Mouse (Mus musculus): ENCODE measurements around the gene Cabp2. TPM values are rescaled to one million over a fixed set of nuclear protein-coding genes. Genes with fewer than 3 reads are reported as not detected.

The Cabp2 gene
- polyA plus RNA-seq, 1 experiment from 2014 or later = not detected

- ATAC-seq (ENCODE audit: low read depth) = no peak
- H3K4me2 ChIP-seq = peak overlapping the region; percentile 85; the same call in 1 of the 2 replicates
- peaks cover 62% of the 10 kb centered on the region for H3K4me1 ChIP-seq (replicated peaks)
- H3K27ac ChIP-seq (replicated peaks) = no peak overlapping the region
- H3K4me3 ChIP-seq = no peak overlapping the region
- WGBS = 93% methylated on average over 13 of the region's 13 CpGs
- peak overlapping the region; percentile 70; the same call in 1 of the 2 replicates for H3K9ac ChIP-seq
- H3K27me3 ChIP-seq = peaks cover 15% of the 10 kb centered on the region
- H3K36me3 ChIP-seq = 0 out of 2 replicates have a peak, but pooled peaks cover 3% of the 10 kb centered on the region
- no peaks in the 10 kb centered on the region for H3K9me3 ChIP-seq
Measured at GRCm38 (mm10) chr19:4098426-4098825, 17.0 kb downstream of the Cabp2 start.

GRCm38 (mm10) chr19:4099056-4099455 is 17.7 kb downstream of the Cabp2 start:
- Histone ChIP-seq H3K4me2 (peak overlapping the region; percentile 85), H3K36me3 (0 out of 2 replicates have a peak, but pooled peaks cover 4% of the 10 kb centered on the region), H3K27ac (replicated peaks) (no peak overlapping the region), H3K4me1 (replicated peaks) (peaks cover 62% of the 10 kb centered on the region), H3K9me3 (no peaks in the 10 kb centered on the region), H3K9ac (0 out of 2 replicates have a peak overlapping the region, but pooled peaks have one; percentile 80), H3K4me3 (no peak overlapping the region), H3K27me3 (peaks cover 16% of the 10 kb centered on the region)
- WGBS = 16% methylated on average over 9 of the region's 9 CpGs
- ATAC-seq (ENCODE audit: low read depth) = no peak

GRCm38 (mm10) chr19:4099837-4100717 is 18.7 kb downstream of the Cabp2 start, which contains the start of gene Pitpnm1:
Pitpnm1 (plus strand) TSS chr19:4099998.
- Histone ChIP-seq H3K4me1 (replicated peaks) (peaks cover 69% of the 10 kb centered on the region), H3K27me3 (peaks cover 16% of the 10 kb centered on the region), H3K4me3 (peak within 1 kb of the TSS; percentile 60), H3K4me2 (peak within 1 kb of the TSS; percentile 85), H3K9me3 (no peaks in the 10 kb centered on the region), H3K27ac (replicated peaks) (peak within 1 kb of the TSS; percentile 78), H3K36me3 (peaks cover 7% of the 10 kb centered on the region; the same call in 1 of the 2 replicates), H3K9ac (peak within 1 kb of the TSS; percentile 80)
- ATAC-seq (ENCODE audit: low read depth) = no peak
- 1% methylated on average over 49 of the region's 53 CpGs for WGBS

GRCm38 (mm10) chr19:4100718-4101261 is 19.4 kb downstream of the Cabp2 start:
- Histone ChIP-seq H3K36me3 (peaks cover 14% of the 10 kb centered on the region), H3K4me1 (replicated peaks) (peaks cover 69% of the 10 kb centered on the region)
- ATAC-seq (ENCODE audit: low read depth) = 0 out of 2 replicates have a peak, but pooled peaks have one; percentile 3

GRCm38 (mm10) chr19:4101466-4101865 is 20.1 kb downstream of the Cabp2 start:
- Histone ChIP-seq H3K9me3 (no peaks in the 10 kb centered on the region), H3K36me3 (peaks cover 14% of the 10 kb centered on the region), H3K9ac (peak overlapping the region; percentile 80), H3K27ac (replicated peaks) (peak overlapping the region; percentile 78; the same call in 1 of the 2 replicates), H3K4me1 (replicated peaks) (peaks cover 63% of the 10 kb centered on the region), H3K4me3 (peak overlapping the region; percentile 60), H3K27me3 (peaks cover 16% of the 10 kb centered on the region), H3K4me2 (peak overlapping the region; percentile 85)
- ATAC-seq (ENCODE audit: low read depth) = no peak
- WGBS = 60% methylated on average over 6 of the region's 6 CpGs

More at GRCm38 (mm10) chr19:4100718-4101261, 19.4 kb downstream of the Cabp2 start:
- no peaks in the 10 kb centered on the region for H3K9me3 ChIP-seq
- H3K27ac ChIP-seq (replicated peaks) = peak overlapping the region; percentile 78
- peak overlapping the region; percentile 85 for H3K4me2 ChIP-seq
- peak overlapping the region; percentile 60 for H3K4me3 ChIP-seq
- H3K9ac ChIP-seq = peak overlapping the region; percentile 80
- H3K27me3 ChIP-seq = peaks cover 16% of the 10 kb centered on the region
- under 1% methylated on average over 52 of the region's 52 CpGs for WGBS

- H3K4me1 ChIP-seq (replicated peaks) = peaks cover 62% of the 10 kb centered on the region
- H3K27ac ChIP-seq (replicated peaks) = no peak overlapping the region
- no peak for ATAC-seq (ENCODE audit: low read depth)
- H3K4me2 ChIP-seq = peak overlapping the region; percentile 85
- H3K9me3 ChIP-seq = no peaks in the 10 kb centered on the region
- peak overlapping the region; percentile 60 for H3K4me3 ChIP-seq
- no peak overlapping the region for H3K9ac ChIP-seq
- WGBS = 88% methylated on average over 2 of the region's 2 CpGs
- H3K36me3 ChIP-seq = peaks cover 20% of the 10 kb centered on the region
- H3K27me3 ChIP-seq = peaks cover 16% of the 10 kb centered on the region
Measured at GRCm38 (mm10) chr19:4102049-4102448, 20.7 kb downstream of the Cabp2 start.

- 95% methylated on average over 12 of the region's 12 CpGs for WGBS
- H3K9ac ChIP-seq = no peak overlapping the region
Measured at GRCm38 (mm10) chr19:4102626-4103025, 21.2 kb downstream of the Cabp2 start.

GRCm38 (mm10) chr19:4103294-4103693 is 21.9 kb downstream of the Cabp2 start:
- H3K4me1 ChIP-seq (replicated peaks) = peaks cover 52% of the 10 kb centered on the region
- 92% methylated on average over 18 of the region's 18 CpGs for WGBS
- H3K36me3 ChIP-seq = peaks cover 31% of the 10 kb centered on the region
- no peak for ATAC-seq (ENCODE audit: low read depth)
- H3K27ac ChIP-seq (replicated peaks) = no peak overlapping the region
- no peak overlapping the region for H3K4me3 ChIP-seq
- H3K27me3 ChIP-seq = peaks cover 16% of the 10 kb centered on the region
- no peak overlapping the region for H3K4me2 ChIP-seq
- H3K9me3 ChIP-seq = no peaks in the 10 kb centered on the region
- no peak overlapping the region for H3K9ac ChIP-seq

More at GRCm38 (mm10) chr19:4102626-4103025, 21.2 kb downstream of the Cabp2 start:
- H3K4me1 ChIP-seq (replicated peaks) = peaks cover 58% of the 10 kb centered on the region
- H3K36me3 ChIP-seq = peaks cover 25% of the 10 kb centered on the region
- no peak overlapping the region for H3K27ac ChIP-seq (replicated peaks)
- H3K27me3 ChIP-seq = peaks cover 16% of the 10 kb centered on the region
- no peaks in the 10 kb centered on the region for H3K9me3 ChIP-seq
- H3K4me2 ChIP-seq = no peak overlapping the region
- H3K4me3 ChIP-seq = no peak overlapping the region
- ATAC-seq (ENCODE audit: low read depth) = no peak

GRCm38 (mm10) chr19:4103792-4104191 is 22.4 kb downstream of the Cabp2 start:
- H3K4me1 ChIP-seq (replicated peaks) = peaks cover 47% of the 10 kb centered on the region
- no peak for ATAC-seq (ENCODE audit: low read depth)
- no peak overlapping the region for H3K9ac ChIP-seq
- H3K27me3 ChIP-seq = peaks cover 16% of the 10 kb centered on the region
- H3K9me3 ChIP-seq = no peaks in the 10 kb centered on the region
- H3K27ac ChIP-seq (replicated peaks) = no peak overlapping the region
- no peak overlapping the region for H3K4me2 ChIP-seq
- H3K36me3 ChIP-seq = peaks cover 31% of the 10 kb centered on the region
- 92% methylated on average over 3 of the region's 3 CpGs for WGBS
- H3K4me3 ChIP-seq = no peak overlapping the region

GRCm38 (mm10) chr19:4104675-4105194 is 23.4 kb downstream of the Cabp2 start:
- Histone ChIP-seq H3K4me2 (no peak overlapping the region), H3K36me3 (peaks cover 40% of the 10 kb centered on the region), H3K4me3 (no peak overlapping the region), H3K27ac (replicated peaks) (peak overlapping the region; percentile 56), H3K9me3 (no peaks in the 10 kb centered on the region), H3K4me1 (replicated peaks) (peaks cover 37% of the 10 kb centered on the region), H3K9ac (no peak overlapping the region), H3K27me3 (peaks cover 16% of the 10 kb centered on the region)
- 86% methylated on average over 16 of the region's 16 CpGs for WGBS
- no peak for ATAC-seq (ENCODE audit: low read depth)

GRCm38 (mm10) chr19:4106654-4107053 is 25.3 kb downstream of the Cabp2 start:
- WGBS = 91% methylated on average over 14 of the region's 14 CpGs
- Histone ChIP-seq H3K27ac (replicated peaks) (no peak overlapping the region), H3K4me3 (no peak overlapping the region), H3K4me2 (no peak overlapping the region), H3K27me3 (peaks cover 10% of the 10 kb centered on the region), H3K4me1 (replicated peaks) (peaks cover 18% of the 10 kb centered on the region), H3K36me3 (peaks cover 57% of the 10 kb centered on the region), H3K9ac (no peak overlapping the region), H3K9me3 (no peaks in the 10 kb centered on the region)
- ATAC-seq (ENCODE audit: low read depth) = no peak

GRCm38 (mm10) chr19:4108535-4108934 is 27.2 kb downstream of the Cabp2 start:
- WGBS = 87% methylated on average over 9 of the region's 9 CpGs
- H3K9ac ChIP-seq = no peak overlapping the region
- H3K36me3 ChIP-seq = peaks cover 71% of the 10 kb centered on the region
- peaks cover 8% of the 10 kb centered on the region; the same call in 1 of the 2 replicates for H3K4me1 ChIP-seq (replicated peaks)
- ATAC-seq (ENCODE audit: low read depth) = no peak
- no peaks in the 10 kb centered on the region for H3K27me3 ChIP-seq
- H3K27ac ChIP-seq (replicated peaks) = no peak overlapping the region
- H3K4me3 ChIP-seq = no peak overlapping the region
- H3K9me3 ChIP-seq = no peaks in the 10 kb centered on the region
- no peak overlapping the region for H3K4me2 ChIP-seq

Measured in neural tube, embryonic 13.5 days (tissue).